Mouse (Mus musculus): ENCODE results near the gene Mob3c. TPM values are rescaled to one million over a fixed set of nuclear protein-coding genes. Genes with fewer than 3 reads are reported as not detected.

The Mob3c gene
- polyA plus RNA-seq, 1 experiment from 2014 or later, result 5.6 TPM

Other genes starting within 250 kb of the Mob3c start
- not detected in 2 replicates for gene Cyp4a32, start 227.1 kb upstream of the Mob3c start, polyA plus RNA-seq (2015; fragmentation: Nextera tagmentation; extraction: Ambion mirVana)
- 0.54 and 0.93 TPM in 2 replicates for gene Cyp4b1, start 180.4 kb upstream of the Mob3c start, polyA plus RNA-seq (2015; fragmentation: Nextera tagmentation; extraction: Ambion mirVana)
- 16.3 and 17.5 TPM in 2 replicates for gene Efcab14, start 90.3 kb upstream of the Mob3c start, polyA plus RNA-seq (2015; fragmentation: Nextera tagmentation; extraction: Ambion mirVana)
- gene Tex38, start 47.1 kb upstream of the Mob3c start, polyA plus RNA-seq (2015; fragmentation: Nextera tagmentation; extraction: Ambion mirVana), result 0.58 and 0.66 TPM in 2 replicates
- 35.2 and 42.8 TPM in 2 replicates for gene Atpaf1, start 43.3 kb upstream of the Mob3c start, polyA plus RNA-seq (2015; fragmentation: Nextera tagmentation; extraction: Ambion mirVana)
- 25.9 and 27.5 TPM in 2 replicates for gene Mknk1, start 11.1 kb downstream of the Mob3c start, polyA plus RNA-seq (2015; fragmentation: Nextera tagmentation; extraction: Ambion mirVana)
- 0.17 TPM in 1 of 2 replicates, not detected in the other for gene Kncn, start 56.3 kb downstream of the Mob3c start, polyA plus RNA-seq (2015; fragmentation: Nextera tagmentation; extraction: Ambion mirVana)
- gene 6430628N08Rik, start 62.6 kb downstream of the Mob3c start, polyA plus RNA-seq (2015; fragmentation: Nextera tagmentation; extraction: Ambion mirVana), result 0.27 and 0.28 TPM in 2 replicates
- 10.9 and 12.7 TPM in 2 replicates for gene Dmbx1, start 111.8 kb downstream of the Mob3c start, polyA plus RNA-seq (2015; fragmentation: Nextera tagmentation; extraction: Ambion mirVana)
- gene Faah, start 189.8 kb downstream of the Mob3c start, polyA plus RNA-seq (2015; fragmentation: Nextera tagmentation; extraction: Ambion mirVana), result 26.3 and 26.7 TPM in 2 replicates
- gene Nsun4, start 225.8 kb downstream of the Mob3c start, polyA plus RNA-seq (2015; fragmentation: Nextera tagmentation; extraction: Ambion mirVana), result 12.3 and 13.5 TPM in 2 replicates
- 406 and 430 TPM in 2 replicates for gene Uqcrh, start 247.0 kb downstream of the Mob3c start, polyA plus RNA-seq (2015; fragmentation: Nextera tagmentation; extraction: Ambion mirVana)
- gene Lrrc41, start 247.2 kb downstream of the Mob3c start, polyA plus RNA-seq (2015; fragmentation: Nextera tagmentation; extraction: Ambion mirVana), result 74.4 and 74.5 TPM in 2 replicates

All from midbrain, embryonic 15.5 days (tissue).